Mouse (Mus musculus): Measurements from ENCODE around the gene Cstf1. TPM values are rescaled to one million over a fixed set of nuclear protein-coding genes. Genes with fewer than 3 reads are reported as not detected.

The Cstf1 gene
- polyA plus RNA-seq (2014; fragmentation: Nextera tagmentation; extraction: Ambion mirVana), result 37.8 and 38.6 TPM in 2 replicates

DNA sequence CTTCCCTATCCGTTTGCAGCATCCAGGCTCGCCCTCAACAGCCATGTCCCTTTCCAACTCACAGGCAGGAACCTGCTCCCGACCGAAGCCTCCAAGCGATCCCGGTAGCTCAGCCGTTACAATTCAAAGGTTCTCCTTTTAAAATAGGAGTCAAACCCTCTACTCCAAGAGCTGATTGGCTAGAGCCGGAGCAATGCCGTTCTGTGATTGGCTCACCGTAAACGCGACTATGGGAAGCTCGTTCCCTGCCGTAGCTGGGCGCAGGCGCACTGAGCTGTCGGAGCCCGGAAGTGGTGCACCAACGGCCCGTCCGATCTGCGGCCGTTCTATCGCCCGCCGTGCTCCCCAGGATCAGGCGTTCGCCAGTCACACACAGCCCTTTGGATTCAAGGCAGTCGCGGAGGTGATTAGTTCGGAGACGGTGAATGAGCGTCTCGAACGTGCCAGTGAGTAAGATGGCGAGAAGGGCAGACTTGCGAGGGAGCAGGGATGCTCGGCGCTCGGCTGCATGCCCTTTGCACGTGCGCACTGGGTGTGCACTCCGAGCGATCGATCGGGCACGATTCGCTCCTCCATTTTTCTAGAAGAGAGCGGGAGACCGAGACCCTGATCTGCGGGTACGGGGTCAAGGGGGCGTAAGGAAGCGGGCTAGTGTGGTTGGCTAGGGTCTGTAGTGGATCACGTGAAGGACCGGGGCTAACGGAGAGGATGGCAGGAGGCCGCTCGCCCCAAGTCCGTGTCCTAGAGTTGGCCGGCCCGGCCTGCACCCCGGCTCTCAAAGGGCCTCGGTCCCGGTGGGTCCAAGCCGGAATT, at the start of gene Cstf1, which contains the start of gene Aurka:
Cstf1 (plus strand) TSS at position 271 of the 813 bp plus-strand sequence.
Aurka (minus strand) TSS at position 125 of the 813 bp plus-strand sequence.
- Histone ChIP-seq H3K27ac (ENCODE audit: low read depth, low read length) (peak within 1 kb of the TSS; percentile 75), H3K27me3 (replicated peaks; ENCODE audit: control insufficient read depth, insufficient read depth, low read length) (no peaks in the 10 kb centered on the region), H3K4me1 (ENCODE audit: control insufficient read depth, insufficient read depth, low read length) (peaks cover 16% of the 10 kb centered on the region), H3K9ac (ENCODE audit: low read length) (peak within 1 kb of the TSS; percentile 91), H3K4me2 (ENCODE audit: low read length) (peak within 1 kb of the TSS; percentile 66), H3K36me3 (ENCODE audit: control insufficient read depth, insufficient read depth, low read length) (peaks cover 54% of the 10 kb centered on the region), H3K4me3 (ENCODE audit: low read depth, low read length) (peak within 1 kb of the TSS; percentile 93), H3K9me3 (replicated peaks; ENCODE audit: control insufficient read depth, low read length) (no peaks in the 10 kb centered on the region)
- peak; percentile 99 for ATAC-seq
- DNase-seq (ENCODE audit: low spot score), result peak; percentile 99
- under 1% methylated on average over 66 of the region's 66 CpGs for WGBS

DNA sequence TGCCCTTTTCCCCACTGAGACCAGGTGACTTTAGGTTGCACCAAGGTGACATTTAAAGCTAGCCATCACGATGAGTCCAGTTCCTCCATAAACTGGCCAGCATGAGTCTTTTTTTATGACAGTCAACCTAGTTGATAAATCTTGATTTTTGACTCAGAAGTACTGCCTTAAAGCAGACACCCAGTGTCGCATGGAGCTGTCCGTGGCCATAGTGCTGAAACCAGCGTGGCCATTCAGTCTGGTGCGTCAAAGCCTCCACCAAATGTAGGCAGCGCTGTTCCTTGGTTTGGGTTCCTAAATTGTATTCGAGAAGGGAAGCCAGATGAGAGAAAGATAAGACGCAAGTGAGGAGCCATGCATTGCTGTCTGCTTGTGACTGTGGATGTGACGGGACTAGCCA, 49.6 kb upstream of the Cstf1 start:
- Histone ChIP-seq H3K9me3 (replicated peaks; ENCODE audit: control insufficient read depth, low read length) (no peaks in the 10 kb centered on the region), H3K27me3 (replicated peaks; ENCODE audit: control insufficient read depth, insufficient read depth, low read length) (no peaks in the 10 kb centered on the region), H3K36me3 (ENCODE audit: control insufficient read depth, insufficient read depth, low read length) (no peaks in the 10 kb centered on the region), H3K4me1 (ENCODE audit: control insufficient read depth, insufficient read depth, low read length) (no peaks in the 10 kb centered on the region), H3K27ac (ENCODE audit: low read depth, low read length) (no peak overlapping the region), H3K4me2 (ENCODE audit: low read length) (no peak overlapping the region), H3K4me3 (ENCODE audit: low read depth, low read length) (no peak overlapping the region), H3K9ac (ENCODE audit: low read length) (no peak overlapping the region)
- peak; percentile 53 for DNase-seq (ENCODE audit: low spot score)
- 19% methylated on average over 9 of the region's 9 CpGs for WGBS
- ATAC-seq, result no peak

DNA sequence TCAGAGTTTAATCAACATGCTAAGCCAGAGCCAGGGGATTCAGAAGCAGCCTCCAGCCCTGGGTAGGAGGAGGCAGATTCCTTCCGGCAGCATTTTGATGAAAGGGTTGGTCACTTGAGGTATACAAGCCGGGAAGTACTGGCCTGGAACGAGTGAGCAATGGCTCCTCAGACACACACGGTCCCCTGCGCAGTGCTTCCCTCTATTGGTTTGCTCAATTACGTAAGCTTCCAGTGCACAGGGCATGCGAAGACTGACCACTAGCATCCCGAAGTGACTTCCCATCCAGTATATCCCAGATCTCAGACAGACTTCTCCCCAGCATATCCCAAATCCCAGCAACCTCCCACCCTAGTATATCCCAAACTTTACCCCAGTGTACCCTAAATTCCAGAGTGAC, 42.2 kb upstream of the Cstf1 start:
- 51% methylated on average over 8 of the region's 8 CpGs for WGBS
- no peak for DNase-seq (ENCODE audit: low spot score)
- H3K4me3 ChIP-seq (ENCODE audit: low read depth, low read length), result no peak overlapping the region

DNA sequence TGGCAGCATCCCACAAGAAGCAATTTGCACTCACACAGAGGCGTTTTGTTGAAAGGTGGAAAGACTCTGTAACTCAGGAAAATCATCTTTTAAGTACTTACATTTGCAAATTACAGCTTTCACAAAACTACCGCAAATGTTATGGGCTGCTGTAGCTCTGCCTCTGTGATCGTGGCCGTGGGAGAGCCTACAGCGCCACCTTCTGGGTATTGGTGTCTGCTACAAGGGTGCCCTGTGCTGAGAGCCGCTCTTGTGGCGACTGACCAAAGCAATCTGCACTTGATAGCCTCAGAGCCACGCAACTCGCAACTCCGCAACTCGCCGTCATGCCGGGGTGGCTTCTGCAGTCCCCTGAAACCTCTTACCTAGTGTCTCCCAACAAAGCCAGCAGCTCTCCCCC, 41.3 kb upstream of the Cstf1 start:
- Histone ChIP-seq H3K4me1 (ENCODE audit: control insufficient read depth, insufficient read depth, low read length) (no peaks in the 10 kb centered on the region), H3K27me3 (replicated peaks; ENCODE audit: control insufficient read depth, insufficient read depth, low read length) (0 out of 2 replicates have a peak, but pooled peaks cover 6% of the 10 kb centered on the region), H3K9ac (ENCODE audit: low read length) (no peak overlapping the region; the same call in 1 of the 2 replicates), H3K36me3 (ENCODE audit: control insufficient read depth, insufficient read depth, low read length) (no peaks in the 10 kb centered on the region), H3K4me2 (ENCODE audit: low read length) (peak overlapping the region; percentile 40), H3K27ac (ENCODE audit: low read depth, low read length) (no peak overlapping the region), H3K4me3 (ENCODE audit: low read depth, low read length) (no peak overlapping the region), H3K9me3 (replicated peaks; ENCODE audit: control insufficient read depth, low read length) (no peaks in the 10 kb centered on the region)
- DNase-seq (ENCODE audit: low spot score) (peak; percentile 90), ATAC-seq (peak; percentile 93)
- 3% methylated on average over 13 of the region's 13 CpGs for WGBS

More for the DNA sequence above, 42.2 kb upstream of the Cstf1 start:
- no peaks in the 10 kb centered on the region for H3K9me3 ChIP-seq (replicated peaks; ENCODE audit: control insufficient read depth, low read length)
- no peak overlapping the region for H3K27ac ChIP-seq (ENCODE audit: low read depth, low read length)
- H3K4me2 ChIP-seq (ENCODE audit: low read length), result no peak overlapping the region
- no peaks in the 10 kb centered on the region for H3K36me3 ChIP-seq (ENCODE audit: control insufficient read depth, insufficient read depth, low read length)
- no peak overlapping the region for H3K9ac ChIP-seq (ENCODE audit: low read length)
- 0 out of 2 replicates have a peak, but pooled peaks cover 6% of the 10 kb centered on the region for H3K27me3 ChIP-seq (replicated peaks; ENCODE audit: control insufficient read depth, insufficient read depth, low read length)
- H3K4me1 ChIP-seq (ENCODE audit: control insufficient read depth, insufficient read depth, low read length), result no peaks in the 10 kb centered on the region
- no peak for ATAC-seq

DNA sequence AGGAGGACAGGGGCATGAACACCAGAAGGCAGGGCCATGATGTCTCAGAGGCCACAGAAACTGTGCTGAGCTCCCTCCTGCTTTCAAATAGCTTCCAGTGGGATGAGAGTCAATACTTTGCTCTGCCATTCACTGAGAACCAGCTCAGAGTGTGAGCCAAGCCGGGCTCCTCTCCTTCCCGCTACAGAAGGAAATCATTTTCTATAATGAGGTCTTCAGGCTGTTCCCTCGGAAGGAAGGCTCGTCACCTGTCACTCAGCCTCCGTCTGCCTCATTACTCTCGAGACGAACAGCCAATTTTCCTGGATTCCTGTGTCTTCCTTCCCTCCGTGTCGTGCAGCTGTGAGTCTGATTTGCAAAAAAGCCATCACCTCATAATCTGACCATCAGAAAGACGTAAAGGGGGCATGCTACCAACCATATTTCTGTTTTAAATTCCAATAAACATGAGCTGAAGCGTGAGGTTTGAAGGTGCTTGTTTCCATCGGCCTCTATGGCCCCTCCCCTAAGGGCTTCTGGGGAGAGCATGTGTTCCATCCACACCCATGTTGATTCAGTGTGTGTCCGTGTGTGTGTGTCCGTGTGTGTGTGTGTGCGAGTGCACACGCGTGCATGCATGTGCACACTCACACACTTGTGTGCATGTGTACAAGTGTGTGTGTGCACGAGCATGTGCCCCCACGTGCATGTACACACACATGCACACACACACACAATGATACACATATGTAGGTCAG, 32.1 kb upstream of the Cstf1 start:
- WGBS, result 51% methylated on average over 19 of the region's 19 CpGs
- DNase-seq (ENCODE audit: low spot score), result peak; percentile 79
- peaks cover 22% of the 10 kb centered on the region for H3K4me1 ChIP-seq (ENCODE audit: control insufficient read depth, insufficient read depth, low read length)
- no peaks in the 10 kb centered on the region for H3K36me3 ChIP-seq (ENCODE audit: control insufficient read depth, insufficient read depth, low read length)
- no peak overlapping the region for H3K4me2 ChIP-seq (ENCODE audit: low read length)
- H3K27me3 ChIP-seq (replicated peaks; ENCODE audit: control insufficient read depth, insufficient read depth, low read length), result no peaks in the 10 kb centered on the region
- peak; percentile 70 for ATAC-seq
- peak overlapping the region; percentile 75 for H3K27ac ChIP-seq (ENCODE audit: low read depth, low read length)
- no peaks in the 10 kb centered on the region for H3K9me3 ChIP-seq (replicated peaks; ENCODE audit: control insufficient read depth, low read length)
- H3K9ac ChIP-seq (ENCODE audit: low read length), result no peak overlapping the region
- no peak overlapping the region for H3K4me3 ChIP-seq (ENCODE audit: low read depth, low read length)

DNA sequence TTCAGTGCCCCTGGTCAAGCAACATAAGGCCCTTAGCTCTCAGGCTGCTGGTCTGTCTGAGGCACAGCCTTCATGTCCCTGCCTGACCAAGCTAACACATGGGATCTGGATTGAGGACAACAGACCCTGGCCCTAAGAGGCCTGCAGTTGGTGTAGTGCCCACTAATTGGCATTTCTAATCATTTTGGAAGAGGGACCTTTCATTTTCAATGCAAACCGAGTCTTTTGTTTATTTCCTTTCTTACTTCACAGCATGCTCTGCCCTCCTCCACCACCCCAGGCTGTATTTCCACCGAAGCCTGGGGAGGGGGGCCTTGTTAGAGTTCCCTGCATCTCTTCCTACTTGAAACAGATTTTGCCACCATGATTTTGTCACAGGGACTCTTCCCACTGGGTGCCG, 29.5 kb upstream of the Cstf1 start:
- Histone ChIP-seq H3K4me3 (ENCODE audit: low read depth, low read length) (no peak overlapping the region), H3K27me3 (replicated peaks; ENCODE audit: control insufficient read depth, insufficient read depth, low read length) (no peaks in the 10 kb centered on the region), H3K36me3 (ENCODE audit: control insufficient read depth, insufficient read depth, low read length) (no peaks in the 10 kb centered on the region), H3K4me1 (ENCODE audit: control insufficient read depth, insufficient read depth, low read length) (peaks cover 26% of the 10 kb centered on the region), H3K27ac (ENCODE audit: low read depth, low read length) (peak overlapping the region; percentile 40; the same call in 1 of the 2 replicates), H3K9me3 (replicated peaks; ENCODE audit: control insufficient read depth, low read length) (no peaks in the 10 kb centered on the region), H3K4me2 (ENCODE audit: low read length) (no peak overlapping the region), H3K9ac (ENCODE audit: low read length) (no peak overlapping the region)
- WGBS, result 5% methylated on average over 3 of the region's 3 CpGs
- DNase-seq (ENCODE audit: low spot score), result peak; percentile 66
- no peak for ATAC-seq

DNA sequence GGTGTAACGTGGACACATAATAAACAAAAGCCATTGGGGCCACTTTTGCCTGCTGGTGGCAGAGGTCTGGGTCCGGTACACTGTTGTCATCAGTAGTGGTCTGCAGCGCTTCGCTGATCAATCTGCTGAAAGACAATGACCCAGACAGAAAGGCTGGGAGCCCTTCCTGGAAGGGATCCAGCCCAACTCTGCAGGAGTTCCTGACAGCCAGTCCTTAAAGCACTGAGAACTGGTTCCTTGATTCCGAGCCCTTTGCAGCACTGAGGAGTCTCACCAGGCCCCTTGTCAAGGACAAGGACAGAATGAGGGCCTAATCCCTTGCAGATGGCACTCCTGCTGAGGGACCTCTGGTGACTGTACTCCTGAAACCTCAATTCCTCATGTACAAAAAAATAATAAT, 28.9 kb upstream of the Cstf1 start:
- peak overlapping the region; percentile 54; the same call in 1 of the 2 replicates for H3K27ac ChIP-seq (ENCODE audit: low read depth, low read length)
- peaks cover 26% of the 10 kb centered on the region for H3K4me1 ChIP-seq (ENCODE audit: control insufficient read depth, insufficient read depth, low read length)
- no peak for ATAC-seq
- H3K9ac ChIP-seq (ENCODE audit: low read length), result no peak overlapping the region
- peak; percentile 38 for DNase-seq (ENCODE audit: low spot score)
- 8% methylated on average over 5 of the region's 5 CpGs for WGBS
- H3K27me3 ChIP-seq (replicated peaks; ENCODE audit: control insufficient read depth, insufficient read depth, low read length), result no peaks in the 10 kb centered on the region
- H3K4me3 ChIP-seq (ENCODE audit: low read depth, low read length), result no peak overlapping the region
- H3K9me3 ChIP-seq (replicated peaks; ENCODE audit: control insufficient read depth, low read length), result no peaks in the 10 kb centered on the region
- H3K4me2 ChIP-seq (ENCODE audit: low read length), result no peak overlapping the region
- no peaks in the 10 kb centered on the region for H3K36me3 ChIP-seq (ENCODE audit: control insufficient read depth, insufficient read depth, low read length)

DNA sequence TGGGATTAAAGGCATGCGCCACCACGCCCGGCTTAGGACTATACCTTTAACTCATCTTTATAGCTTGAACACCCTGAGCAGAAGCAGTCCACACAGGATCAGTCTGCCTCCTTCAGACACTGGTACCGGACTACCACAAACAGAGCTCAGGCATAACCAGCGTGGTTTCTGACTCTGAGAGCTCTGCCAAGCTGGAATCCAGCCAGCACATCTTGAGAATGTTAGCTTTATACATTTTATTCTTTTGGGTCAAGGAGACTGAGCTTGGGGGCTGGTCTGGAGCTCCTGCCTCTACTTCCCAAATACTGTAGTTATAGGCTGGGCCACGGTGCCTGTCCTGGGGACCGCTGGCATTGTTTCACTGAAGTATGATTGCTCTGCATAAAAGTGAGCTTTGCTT, 26.7 kb upstream of the Cstf1 start:
- Histone ChIP-seq H3K27ac (ENCODE audit: low read depth, low read length) (peak overlapping the region; percentile 80; the same call in 1 of the 2 replicates), H3K36me3 (ENCODE audit: control insufficient read depth, insufficient read depth, low read length) (no peaks in the 10 kb centered on the region), H3K9ac (ENCODE audit: low read length) (no peak overlapping the region), H3K4me2 (ENCODE audit: low read length) (no peak overlapping the region), H3K4me3 (ENCODE audit: low read depth, low read length) (no peak overlapping the region), H3K27me3 (replicated peaks; ENCODE audit: control insufficient read depth, insufficient read depth, low read length) (no peaks in the 10 kb centered on the region), H3K4me1 (ENCODE audit: control insufficient read depth, insufficient read depth, low read length) (peaks cover 24% of the 10 kb centered on the region), H3K9me3 (replicated peaks; ENCODE audit: control insufficient read depth, low read length) (no peaks in the 10 kb centered on the region)
- ATAC-seq (no peak), DNase-seq (ENCODE audit: low spot score) (peak; percentile 33)
- WGBS, result 75% methylated on average over 7 of the region's 7 CpGs
